Comparison of ENCODE assay signal across 8 mouse cellular contexts in genomic region chr17:86962297-86962893, GRCm38 (mm10). TPM values are rescaled to one million over a fixed set of nuclear protein-coding genes. Genes with fewer than 3 reads are reported as not detected.
DNase-seq lines count a peak whose midpoint lies in the region; ATAC-seq and TF ChIP-seq lines count a peak whose summit lies in the region.

No protein-coding gene starts in this region.

- in situ Hi-C loops in ES-E14 (cut with MboI; ENCODE audit: low sequenced_read_pairs in 2 of 2, unreplicated experiment in 2 of 2): no loop called here

- peak; percentile 69 for ATAC-seq in forebrain, postnatal 0 days
- peak; percentile 50 for ATAC-seq in lung, embryonic 14.5 days (ENCODE audit: insufficient read depth)

- TF ChIP-seq POLR2A in olfactory bulb, adult 2 months (IDR thresholded peaks at IDR 0.05; ENCODE audit: insufficient read depth, low read depth, low read length): no peak

- peak; percentile 75 for DNase-seq in ES-E14 (ENCODE audit: low read depth, low spot score)
- DNase-seq in cerebellum, adult 11 months: peak; percentile 73
- DNase-seq in forebrain, postnatal 0 days: peak; percentile 84
- DNase-seq in heart, postnatal 4 days: peak; percentile 93
- DNase-seq in layer of hippocampus, adult 8-10 months (ENCODE audit: low spot score in 2 of 2): peak; percentile 83 to 84
- peak; percentile 96 for DNase-seq in lung, embryonic 14.5 days
- DNase-seq in thymus, adult 18-20 months: peak; percentile 66 to 76

- H3K27me3 ChIP-seq in forebrain, postnatal 0 days (ENCODE audit: insufficient read depth, low read length): no peaks in the 10 kb centered on the region
- H3K27me3 ChIP-seq in lung, embryonic 14.5 days (ENCODE audit: insufficient read depth, low read length): no peaks in the 10 kb centered on the region

- H3K4me3 ChIP-seq in ES-E14 (ENCODE audit: insufficient read depth in 1 of 2, low read depth in 1 of 2, low read length in 2 of 2, poor library complexity in 1 of 2, severe bottlenecking in 1 of 2): peak overlapping the region; percentile 71 to 80
- H3K4me3 ChIP-seq in forebrain, postnatal 0 days (ENCODE audit: low read depth, low read length): peak overlapping the region; percentile 85
- H3K4me3 ChIP-seq in lung, embryonic 14.5 days (ENCODE audit: low read depth, low read length): peak overlapping the region; percentile 76
- H3K4me3 ChIP-seq in olfactory bulb, adult 2 months (ENCODE audit: insufficient read depth, low read depth, low read length): peak overlapping the region; percentile 80

- no peaks in the 10 kb centered on the region for H3K9me3 ChIP-seq in ES-E14 (ENCODE audit: control insufficient read depth, insufficient read depth, low read depth, low read length)
- H3K9me3 ChIP-seq in forebrain, postnatal 0 days (ENCODE audit: low read length): no peaks in the 10 kb centered on the region
- H3K9me3 ChIP-seq in lung, embryonic 14.5 days (ENCODE audit: low read depth, low read length): no peaks in the 10 kb centered on the region

- H3K36me3 ChIP-seq in ES-E14 (ENCODE audit: control insufficient read depth, insufficient read depth, low read length, poor library complexity, severe bottlenecking): no peaks in the 10 kb centered on the region
- no peaks in the 10 kb centered on the region for H3K36me3 ChIP-seq in forebrain, postnatal 0 days (ENCODE audit: insufficient read depth)
- peaks cover 9% of the 10 kb centered on the region; the same call in 1 of the 2 replicates for H3K36me3 ChIP-seq in lung, embryonic 14.5 days (ENCODE audit: insufficient read depth)

- H3K4me1 ChIP-seq in ES-E14 (ENCODE audit: control insufficient read depth in 2 of 2, insufficient read depth in 2 of 2, low read length in 2 of 2, poor library complexity in 1 of 2): peaks cover 0 to 11% of the 10 kb centered on the region in 2 experiments; a peak in 2 of 4 replicates
- H3K4me1 ChIP-seq in forebrain, postnatal 0 days (ENCODE audit: insufficient read depth): peaks cover 5% of the 10 kb centered on the region; the same call in 1 of the 2 replicates
- H3K4me1 ChIP-seq in lung, embryonic 14.5 days (ENCODE audit: insufficient read depth): peaks cover 25% of the 10 kb centered on the region
- H3K4me1 ChIP-seq in olfactory bulb, adult 2 months (ENCODE audit: control insufficient read depth, insufficient read depth, low read length): peaks cover 32% of the 10 kb centered on the region

- H3K4me2 ChIP-seq in forebrain, postnatal 0 days (ENCODE audit: low read depth): peak overlapping the region; percentile 88
- peak overlapping the region; percentile 87 for H3K4me2 ChIP-seq in lung, embryonic 14.5 days

- peak overlapping the region; percentile 93 for H3K9ac ChIP-seq in ES-E14 (ENCODE audit: insufficient read depth, low read depth, low read length, poor library complexity, severe bottlenecking)
- H3K9ac ChIP-seq in forebrain, postnatal 0 days: peak overlapping the region; percentile 59
- peak overlapping the region; percentile 88 for H3K9ac ChIP-seq in lung, embryonic 14.5 days

- H3K27ac ChIP-seq in ES-E14 (ENCODE audit: insufficient read depth, low read depth, low read length, poor library complexity, severe bottlenecking): no peak overlapping the region
- H3K27ac ChIP-seq in forebrain, postnatal 0 days (ENCODE audit: low read depth, low read length): peak overlapping the region; percentile 77
- H3K27ac ChIP-seq in lung, embryonic 14.5 days (ENCODE audit: low read depth): peak overlapping the region; percentile 94
- peak overlapping the region; percentile 95 for H3K27ac ChIP-seq in olfactory bulb, adult 2 months (ENCODE audit: insufficient read depth, low read depth, low read length)

- WGBS in forebrain, postnatal 0 days: 3% methylated on average over 24 of the region's 24 CpGs
- WGBS in lung, embryonic 14.5 days: under 1% methylated on average over 24 of the region's 24 CpGs
- under 1% methylated on average over 24 of the region's 24 CpGs for WGBS in olfactory bulb, adult 2 months

- TF ChIP-seq CTCF in forebrain, postnatal 0 days (IDR thresholded peaks at IDR 0.05; ENCODE audit: low read depth): peak; percentile 81
- TF ChIP-seq CTCF in lung, embryonic 14.5 days (IDR thresholded peaks at IDR 0.05; ENCODE audit: low read depth): peak; percentile 83
- peak; percentile 49; the same call in 1 of the 2 replicates for TF ChIP-seq CTCF in olfactory bulb, adult 2 months (IDR thresholded peaks at IDR 0.05; ENCODE audit: insufficient read depth, low read depth, low read length)

TF ChIP-seq in ES-E14, 5 proteins besides CTCF, POLR2A, EP300 and RAD21:
- no peak for TF ChIP-seq HCFC1 (IDR thresholded peaks at IDR 0.05; ENCODE audit: borderline replicate concordance, insufficient read depth, low read length)
- TF ChIP-seq CHD2 (IDR thresholded peaks at IDR 0.05; ENCODE audit: low read depth, low read length): no peak
- TF ChIP-seq ZNF384 (IDR thresholded peaks at IDR 0.05; ENCODE audit: low read depth, low read length): no peak
- no peak for TF ChIP-seq ZC3H11A (IDR thresholded peaks at IDR 0.05; ENCODE audit: borderline replicate concordance, low read depth, low read length)
- TF ChIP-seq MAFK (IDR thresholded peaks at IDR 0.05; ENCODE audit: insufficient read depth, low read depth, low read length): no peak

RNA-seq across cellular contexts. Expression of gene Rhoq, which starts 0.5 kb away (rescaled TPM):
- 5.9 and 7.6 TPM in 2 replicates for total RNA-seq in ES-E14 (2012; rRNA removed)
- 17.9 and 18.2 TPM in 2 replicates for total RNA-seq in forebrain, postnatal 0 days (2014; rRNA removed)
- 2.7 and 4.0 TPM in 2 replicates for polyA plus RNA-seq in forebrain, postnatal 0 days (2015; fragmentation: Nextera tagmentation; extraction: Ambion mirVana)
- total RNA-seq in heart, postnatal 4 days (2021): 100 to 1,000 TPM; 117 to 133 TPM
- 10 to 100 TPM; 35.5 to 44.8 (median 42.0) TPM for total RNA-seq in layer of hippocampus, adult 8-10 months (2022)
- 17.6 and 19.4 TPM in 2 replicates for polyA plus RNA-seq in lung, embryonic 14.5 days (2014; fragmentation: Nextera tagmentation; extraction: Ambion mirVana)
- not detected in 2 replicates for polyA plus RNA-seq in olfactory bulb, adult 2 months (2012; ENCODE audit: insufficient read depth, insufficient read length, low replicate concordance, missing spikeins)

RNA-seq across cellular contexts. Expression of gene Atp6v1e2, which starts 14.7 kb away (rescaled TPM):
- total RNA-seq in ES-E14 (2012; rRNA removed): not detected in 2 replicates
- not detected in 2 replicates for total RNA-seq in forebrain, postnatal 0 days (2014; rRNA removed)
- polyA plus RNA-seq in forebrain, postnatal 0 days (2015; fragmentation: Nextera tagmentation; extraction: Ambion mirVana): 0.15 and 0.21 TPM in 2 replicates
- not detected for total RNA-seq in heart, postnatal 4 days (2021)
- not detected for total RNA-seq in layer of hippocampus, adult 8-10 months (2022)
- not detected in 2 replicates for polyA plus RNA-seq in lung, embryonic 14.5 days (2014; fragmentation: Nextera tagmentation; extraction: Ambion mirVana)
- not detected in 2 replicates for polyA plus RNA-seq in olfactory bulb, adult 2 months (2012; ENCODE audit: insufficient read depth, insufficient read length, low replicate concordance, missing spikeins)

RNA-seq across cellular contexts. Expression of gene Tmem247, which starts 45.2 kb away (rescaled TPM):
- total RNA-seq in ES-E14 (2012; rRNA removed): not detected in 2 replicates
- total RNA-seq in forebrain, postnatal 0 days (2014; rRNA removed): not detected in 2 replicates
- polyA plus RNA-seq in forebrain, postnatal 0 days (2015; fragmentation: Nextera tagmentation; extraction: Ambion mirVana): not detected in 2 replicates
- not detected for total RNA-seq in heart, postnatal 4 days (2021)
- total RNA-seq in layer of hippocampus, adult 8-10 months (2022): not detected
- not detected in 2 replicates for polyA plus RNA-seq in lung, embryonic 14.5 days (2014; fragmentation: Nextera tagmentation; extraction: Ambion mirVana)
- polyA plus RNA-seq in olfactory bulb, adult 2 months (2012; ENCODE audit: insufficient read depth, insufficient read length, low replicate concordance, missing spikeins): not detected in 2 replicates
